Mouse (Mus musculus) midbrain, embryonic 14.5 days (tissue): ENCODE data around the gene Pitpnc1. TPM values are rescaled to one million over a fixed set of nuclear protein-coding genes. Genes with fewer than 3 reads are reported as not detected.

ENCODE experiments used
- ATAC-seq: fragments of 200-750 bp; cut with Nextera tagmentation; 2 replicates; pipeline ENCODE4 v1.8.0; 2017; ENCODE audit warnings: moderate number of reproducible peaks, moderate library complexity; ENCODE audit not compliant: low FRiP score, low TSS enrichment
- DNase-seq: peaks from one replicate; pipeline ENCODE4 v3.0.0-alpha.2; 2015
- H3K27ac ChIP-seq: fragments of 300-500 bp; sonication (generic); replicated peaks from 2 replicates; pipeline ENCODE4 v1.5.1; 2014; ENCODE audit warnings: mild to moderate bottlenecking, low read depth, low read length, moderate library complexity
- H3K27me3 ChIP-seq: fragments of 300-500 bp; sonication (generic); 2 replicates; pipeline ENCODE4 v1.6.1; 2014; ENCODE audit warnings: low read length, control low read depth, mixed read lengths; ENCODE audit not compliant: control insufficient read depth, insufficient read depth
- H3K36me3 ChIP-seq: fragments of 300-500 bp; sonication (generic); 2 replicates; pipeline ENCODE4 v1.6.1; 2014; ENCODE audit warnings: low read length, control low read depth; ENCODE audit not compliant: control insufficient read depth, insufficient read depth
- H3K4me1 ChIP-seq: fragments of 300-500 bp; sonication (generic); 2 replicates; pipeline ENCODE4 v1.6.1; 2014; ENCODE audit warnings: mild to moderate bottlenecking, antibody characterized with exemption, low read length, control low read depth; ENCODE audit not compliant: control insufficient read depth, insufficient read depth
- H3K4me2 ChIP-seq: fragments of 300-500 bp; sonication (generic); 2 replicates; pipeline ENCODE4 v1.6.1; 2014; ENCODE audit warnings: mild to moderate bottlenecking, low read length, moderate library complexity
- H3K4me3 ChIP-seq: fragments of 300-500 bp; sonication (generic); replicated peaks from 2 replicates; pipeline ENCODE4 v1.5.1; 2014; ENCODE audit warnings: low read depth, low read length
- H3K9ac ChIP-seq: fragments of 300-500 bp; sonication (generic); replicated peaks from 2 replicates; pipeline ENCODE4 v1.6.1; 2014; ENCODE audit warnings: mild to moderate bottlenecking, low read length, moderate library complexity
- H3K9me3 ChIP-seq: fragments of 300-500 bp; sonication (generic); 2 replicates; pipeline ENCODE4 v1.6.1; 2016; ENCODE audit warnings: low read length, control low read depth, mixed read lengths; ENCODE audit not compliant: control insufficient read depth
- WGBS: fragments of 180-500 bp; shearing (Covaris S2); extraction: QIAGEN DNeasy Blood & Tissue Kit; methylation state at CpG from one replicate; pipeline ENCODE4 v1.1.7; 2014; 5-methylcytosine and 5-hydroxymethylcytosine counted together
- polyA plus RNA-seq: library from polyadenylated mRNA; unstranded; fragments of >200 nt; fragmentation: Nextera tagmentation; extraction: Ambion mirVana; gene quantifications from 2 replicates; pipeline ENCODE4 v1.2.1, GENCODE M21; 2014

Gene Pitpnc1
- polyA plus RNA-seq, 1 experiment from 2014 or later, result 42.1 TPM

GRCm38 (mm10) chr11:107223667-107224214, 246.8 kb downstream of the Pitpnc1 start:
- 80% methylated on average over 8 of the region's 8 CpGs for WGBS
- peak overlapping the region; percentile 74 for H3K27ac ChIP-seq
- DNase-seq (no peak), ATAC-seq (no peak)
- no peaks in the 10 kb centered on the region for H3K27me3 ChIP-seq
- H3K4me1 ChIP-seq, result peaks cover 10% of the 10 kb centered on the region; the same call in 1 of the 2 replicates
- no peak overlapping the region for H3K4me3 ChIP-seq
- H3K9me3 ChIP-seq, result no peaks in the 10 kb centered on the region; the same call in 1 of the 2 replicates
- H3K9ac ChIP-seq, result no peak overlapping the region
- H3K4me2 ChIP-seq, result no peak overlapping the region
- peaks cover 7% of the 10 kb centered on the region; the same call in 1 of the 2 replicates for H3K36me3 ChIP-seq

DNA sequence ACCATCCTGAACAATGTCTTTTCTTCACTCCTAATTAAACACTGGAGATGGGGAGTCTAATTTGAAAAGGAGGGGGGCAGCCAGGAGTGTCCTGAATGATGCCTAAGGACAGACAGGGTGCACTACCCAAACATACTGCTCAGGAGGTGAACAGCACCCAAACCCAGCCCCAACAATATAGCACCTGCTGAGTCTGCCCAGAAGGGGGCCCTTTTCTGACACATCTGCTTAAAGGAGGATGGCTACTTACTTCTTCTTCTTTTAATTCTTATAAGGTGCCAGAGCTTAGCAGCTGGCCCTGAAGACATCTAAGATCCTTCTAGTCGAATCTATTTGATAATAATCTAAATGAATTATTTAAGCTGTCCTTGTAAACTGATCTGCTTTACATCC, 247.3 kb downstream of the Pitpnc1 start:
- ATAC-seq (no peak), DNase-seq (peak; percentile 12)
- no peak overlapping the region for H3K4me3 ChIP-seq
- peaks cover 2% of the 10 kb centered on the region; the same call in 1 of the 2 replicates for H3K36me3 ChIP-seq
- WGBS, result 60% methylated on average over 1 of the region's 1 CpGs
- peaks cover 10% of the 10 kb centered on the region; the same call in 1 of the 2 replicates for H3K4me1 ChIP-seq
- no peak overlapping the region for H3K9ac ChIP-seq
- peak overlapping the region; percentile 19; the same call in 1 of the 2 replicates for H3K4me2 ChIP-seq
- no peaks in the 10 kb centered on the region for H3K27me3 ChIP-seq
- peak overlapping the region; percentile 74 for H3K27ac ChIP-seq
- no peaks in the 10 kb centered on the region; the same call in 1 of the 2 replicates for H3K9me3 ChIP-seq

- no peak for ATAC-seq
- Histone ChIP-seq H3K9me3 (no peaks in the 10 kb centered on the region), H3K4me1 (peaks cover 10% of the 10 kb centered on the region; the same call in 1 of the 2 replicates), H3K27me3 (no peaks in the 10 kb centered on the region), H3K4me3 (no peak overlapping the region), H3K36me3 (no peaks in the 10 kb centered on the region), H3K9ac (no peak overlapping the region), H3K27ac (peak overlapping the region; percentile 74), H3K4me2 (peak overlapping the region; percentile 19; the same call in 1 of the 2 replicates)
- 36% methylated on average over 12 of the region's 12 CpGs for WGBS
- DNase-seq, result peak; percentile 68
Observed at GRCm38 (mm10) chr11:107222531-107223168, 247.8 kb downstream of the Pitpnc1 start.

DNA sequence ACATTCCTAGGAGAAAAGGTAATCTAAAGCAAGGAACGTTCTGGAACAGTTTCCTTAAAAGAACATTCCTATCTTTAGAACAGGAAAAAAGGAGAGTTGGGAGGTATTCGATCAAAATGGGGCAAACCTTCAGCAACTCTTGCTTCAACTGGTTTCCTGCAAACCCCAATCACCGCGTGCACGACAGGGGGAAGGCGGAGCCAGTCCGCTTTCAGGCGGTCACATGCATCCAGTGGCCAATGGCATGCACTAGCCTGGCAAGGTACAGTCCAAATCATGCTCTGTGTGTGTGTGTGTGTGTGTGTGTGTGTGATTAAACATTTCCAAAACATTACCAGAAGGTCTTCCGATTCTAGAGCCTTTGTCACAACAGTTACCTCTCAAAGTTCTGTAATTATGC, 255.4 kb downstream of the Pitpnc1 start:
- Histone ChIP-seq H3K9me3 (no peaks in the 10 kb centered on the region), H3K36me3 (peaks cover 5% of the 10 kb centered on the region), H3K4me1 (no peaks in the 10 kb centered on the region), H3K9ac (no peak overlapping the region), H3K4me3 (no peak overlapping the region), H3K27ac (no peak overlapping the region), H3K27me3 (no peaks in the 10 kb centered on the region), H3K4me2 (no peak overlapping the region)
- 87% methylated on average over 9 of the region's 9 CpGs for WGBS
- ATAC-seq (no peak), DNase-seq (no peak)

GRCm38 (mm10) chr11:107213745-107214144, 256.8 kb downstream of the Pitpnc1 start:
- H3K27me3 ChIP-seq, result no peaks in the 10 kb centered on the region
- no peak overlapping the region for H3K9ac ChIP-seq
- no peaks in the 10 kb centered on the region for H3K9me3 ChIP-seq
- peaks cover 5% of the 10 kb centered on the region for H3K36me3 ChIP-seq
- no peak overlapping the region for H3K4me2 ChIP-seq
- no peak overlapping the region for H3K27ac ChIP-seq
- 79% methylated on average over 5 of the region's 5 CpGs for WGBS
- peak; percentile 84 for DNase-seq
- ATAC-seq, result no peak
- H3K4me1 ChIP-seq, result no peaks in the 10 kb centered on the region
- H3K4me3 ChIP-seq, result no peak overlapping the region

DNA sequence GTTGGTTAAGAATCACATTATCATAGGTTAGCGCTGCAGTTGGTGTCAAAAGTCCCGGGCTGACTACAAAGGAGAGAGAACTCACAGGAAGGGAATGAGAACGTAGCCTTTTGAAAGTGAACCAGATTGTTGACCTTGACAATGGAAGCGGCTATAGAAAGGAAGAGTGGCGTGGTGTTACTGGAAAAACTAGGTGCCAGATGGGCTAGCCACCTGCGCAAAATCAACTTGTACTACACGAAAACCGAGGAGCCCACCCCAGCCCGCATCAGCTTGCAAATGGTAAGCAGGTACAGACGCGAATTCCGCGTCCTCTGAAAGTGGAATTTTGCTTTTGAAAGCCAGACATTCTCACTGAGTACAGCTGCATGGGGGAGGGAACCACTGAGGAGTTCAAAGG, 260.7 kb downstream of the Pitpnc1 start:
- no peak for ATAC-seq
- H3K27ac ChIP-seq, result no peak overlapping the region
- H3K9me3 ChIP-seq, result no peaks in the 10 kb centered on the region
- H3K4me2 ChIP-seq, result no peak overlapping the region
- no peaks in the 10 kb centered on the region for H3K4me1 ChIP-seq
- 83% methylated on average over 13 of the region's 13 CpGs for WGBS
- peaks cover 5% of the 10 kb centered on the region; the same call in 1 of the 2 replicates for H3K36me3 ChIP-seq
- no peak for DNase-seq
- H3K9ac ChIP-seq, result no peak overlapping the region
- no peak overlapping the region for H3K4me3 ChIP-seq
- H3K27me3 ChIP-seq, result no peaks in the 10 kb centered on the region

DNA sequence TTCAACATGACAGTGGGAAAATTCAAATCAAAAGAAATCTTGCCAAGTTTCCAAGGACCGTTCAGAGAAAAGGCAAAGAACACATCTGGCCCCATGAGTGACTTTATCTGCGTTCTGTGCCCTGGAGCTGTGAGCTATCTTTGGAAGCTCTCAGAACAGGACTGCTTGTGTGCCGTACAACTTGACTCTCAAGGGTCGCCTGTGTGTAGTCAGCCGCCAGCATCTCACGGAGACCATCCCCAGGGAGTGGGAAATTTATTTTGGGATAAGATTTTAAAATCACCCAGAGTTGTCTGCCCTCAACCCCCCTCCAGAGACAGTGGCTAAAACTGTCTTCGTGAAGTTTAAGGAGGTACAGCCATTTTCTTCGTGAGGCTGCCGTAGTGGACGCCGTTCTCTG, 268.7 kb downstream of the Pitpnc1 start:
- H3K4me1 ChIP-seq, result no peaks in the 10 kb centered on the region
- H3K4me2 ChIP-seq, result no peak overlapping the region
- H3K9me3 ChIP-seq, result no peaks in the 10 kb centered on the region
- no peak for ATAC-seq
- 91% methylated on average over 11 of the region's 11 CpGs for WGBS
- H3K27me3 ChIP-seq, result no peaks in the 10 kb centered on the region
- H3K36me3 ChIP-seq, result no peaks in the 10 kb centered on the region
- no peak overlapping the region for H3K27ac ChIP-seq
- DNase-seq, result no peak
- H3K9ac ChIP-seq, result no peak overlapping the region
- H3K4me3 ChIP-seq, result no peak overlapping the region

DNA sequence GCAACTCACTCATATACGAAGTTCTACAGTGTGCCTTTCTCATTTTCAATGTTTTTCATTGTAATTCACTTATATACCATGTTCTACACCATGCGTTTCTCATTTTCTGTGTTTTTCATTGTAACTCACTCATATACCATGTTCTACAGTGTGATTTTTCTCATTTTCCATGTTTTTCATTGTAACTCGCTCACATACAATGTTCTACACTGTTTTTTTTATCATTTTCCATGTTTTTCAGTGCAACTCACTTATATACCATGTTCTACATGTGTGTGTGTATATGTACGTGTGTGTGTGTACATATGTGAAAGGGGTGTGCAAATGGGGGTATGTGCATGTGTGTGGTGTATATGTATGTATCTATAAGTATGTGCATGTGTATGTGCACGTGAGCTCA, 271.2 kb downstream of the Pitpnc1 start:
- Histone ChIP-seq H3K4me3 (no peak overlapping the region), H3K4me1 (no peaks in the 10 kb centered on the region), H3K36me3 (no peaks in the 10 kb centered on the region), H3K4me2 (no peak overlapping the region), H3K27me3 (no peaks in the 10 kb centered on the region), H3K27ac (no peak overlapping the region), H3K9me3 (no peaks in the 10 kb centered on the region), H3K9ac (no peak overlapping the region)
- ATAC-seq (no peak), DNase-seq (no peak)
- WGBS, result 85% methylated on average over 5 of the region's 5 CpGs

GRCm38 (mm10) chr11:107195334-107195733, 275.2 kb downstream of the Pitpnc1 start:
- WGBS, result 67% methylated on average over 2 of the region's 2 CpGs
- no peak for ATAC-seq

More at GRCm38 (mm10) chr11:107195334-107195733, 275.2 kb downstream of the Pitpnc1 start:
- Histone ChIP-seq H3K4me2 (no peak overlapping the region), H3K4me1 (no peaks in the 10 kb centered on the region), H3K9ac (no peak overlapping the region), H3K9me3 (no peaks in the 10 kb centered on the region), H3K27ac (no peak overlapping the region), H3K4me3 (no peak overlapping the region), H3K36me3 (no peaks in the 10 kb centered on the region), H3K27me3 (no peaks in the 10 kb centered on the region)
- DNase-seq, result no peak
